Mouse (Mus musculus): ENCODE results near the gene Zfp536. TPM values are rescaled to one million over a fixed set of nuclear protein-coding genes. Genes with fewer than 3 reads are reported as not detected.
"Not testable (repeated sequence)": the region's sequence is repeated elsewhere in the genome, so short reads cannot be mapped to it uniquely, and the experiment has no call there.

Gene Zfp536
- polyA plus RNA-seq, 1 experiment from 2014 or later = 2.8 TPM

DNA sequence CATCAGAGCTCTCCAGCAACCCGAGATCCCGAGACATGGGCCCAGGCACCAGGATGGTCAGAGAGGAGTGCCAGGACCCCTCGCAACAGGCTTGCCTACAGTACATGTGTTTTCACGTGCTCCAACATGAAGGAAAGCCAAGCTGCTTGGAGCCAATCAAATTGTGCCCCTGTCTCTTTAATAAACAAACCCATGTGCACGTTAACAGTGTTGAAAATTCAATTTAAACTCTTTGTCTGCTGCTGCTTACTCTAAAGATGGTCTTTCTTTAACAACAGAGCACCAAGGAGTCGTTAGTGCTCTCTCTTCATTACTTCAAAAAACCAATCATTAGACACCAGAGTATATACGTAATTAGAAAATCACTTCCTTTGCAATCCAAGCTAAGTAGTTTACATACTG, 50.2 kb downstream of the Zfp536 start:
- no peak overlapping the region for H3K4me3 ChIP-seq (ENCODE audit: low read depth, low read length)
- no peak overlapping the region for H3K27ac ChIP-seq (ENCODE audit: low read depth, low read length)
- H3K9ac ChIP-seq (ENCODE audit: low read depth, low read length) = no peak overlapping the region
- no peak overlapping the region for H3K4me2 ChIP-seq
- no peak for ATAC-seq (replicated peaks; ENCODE audit: insufficient number of reproducible peaks, low FRiP score, low TSS enrichment)
- H3K4me1 ChIP-seq (ENCODE audit: control insufficient read depth, insufficient read depth, low read length) = no peaks in the 10 kb centered on the region
- WGBS (ENCODE audit: insufficient replicate concordance) = 71% methylated on average over 7 of the region's 7 CpGs
- H3K9me3 ChIP-seq (replicated peaks; ENCODE audit: control insufficient read depth, low read length) = no peaks in the 10 kb centered on the region
- no peaks in the 10 kb centered on the region for H3K36me3 ChIP-seq (ENCODE audit: control insufficient read depth, insufficient read depth, low read length)
- H3K27me3 ChIP-seq (ENCODE audit: control insufficient read depth, insufficient read depth, low read length) = peaks cover 3% of the 10 kb centered on the region; the same call in 1 of the 2 replicates

DNA sequence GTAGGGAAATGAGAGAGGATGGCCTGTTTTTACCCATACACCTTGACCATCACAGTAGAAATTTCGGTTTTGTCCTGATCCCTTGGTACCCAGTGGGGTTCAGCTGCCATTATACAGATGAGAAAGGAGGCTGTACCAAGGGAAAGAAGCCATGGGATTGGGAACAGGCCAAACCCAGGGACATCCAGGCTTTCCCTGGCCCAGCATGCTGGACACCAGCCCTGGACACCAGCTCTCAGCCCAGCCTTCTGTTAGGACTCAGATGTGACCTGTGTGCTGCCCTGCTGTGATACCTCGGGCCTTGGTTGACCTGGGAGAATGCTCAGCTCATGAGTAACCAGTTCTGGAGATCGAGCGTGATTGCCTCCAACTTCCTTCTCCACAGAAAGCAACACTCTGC, 51.8 kb downstream of the Zfp536 start:
- H3K4me3 ChIP-seq (ENCODE audit: low read depth, low read length) = no peak overlapping the region
- no peaks in the 10 kb centered on the region for H3K36me3 ChIP-seq (ENCODE audit: control insufficient read depth, insufficient read depth, low read length)
- no peak for ATAC-seq (replicated peaks; ENCODE audit: insufficient number of reproducible peaks, low FRiP score, low TSS enrichment)
- H3K27me3 ChIP-seq (ENCODE audit: control insufficient read depth, insufficient read depth, low read length) = peaks cover 3% of the 10 kb centered on the region; the same call in 1 of the 2 replicates
- no peak overlapping the region for H3K4me2 ChIP-seq
- no peaks in the 10 kb centered on the region for H3K9me3 ChIP-seq (replicated peaks; ENCODE audit: control insufficient read depth, low read length)
- WGBS (ENCODE audit: insufficient replicate concordance) = 80% methylated on average over 4 of the region's 4 CpGs
- no peak overlapping the region for H3K27ac ChIP-seq (ENCODE audit: low read depth, low read length)
- no peaks in the 10 kb centered on the region for H3K4me1 ChIP-seq (ENCODE audit: control insufficient read depth, insufficient read depth, low read length)
- no peak overlapping the region for H3K9ac ChIP-seq (ENCODE audit: low read depth, low read length)

DNA sequence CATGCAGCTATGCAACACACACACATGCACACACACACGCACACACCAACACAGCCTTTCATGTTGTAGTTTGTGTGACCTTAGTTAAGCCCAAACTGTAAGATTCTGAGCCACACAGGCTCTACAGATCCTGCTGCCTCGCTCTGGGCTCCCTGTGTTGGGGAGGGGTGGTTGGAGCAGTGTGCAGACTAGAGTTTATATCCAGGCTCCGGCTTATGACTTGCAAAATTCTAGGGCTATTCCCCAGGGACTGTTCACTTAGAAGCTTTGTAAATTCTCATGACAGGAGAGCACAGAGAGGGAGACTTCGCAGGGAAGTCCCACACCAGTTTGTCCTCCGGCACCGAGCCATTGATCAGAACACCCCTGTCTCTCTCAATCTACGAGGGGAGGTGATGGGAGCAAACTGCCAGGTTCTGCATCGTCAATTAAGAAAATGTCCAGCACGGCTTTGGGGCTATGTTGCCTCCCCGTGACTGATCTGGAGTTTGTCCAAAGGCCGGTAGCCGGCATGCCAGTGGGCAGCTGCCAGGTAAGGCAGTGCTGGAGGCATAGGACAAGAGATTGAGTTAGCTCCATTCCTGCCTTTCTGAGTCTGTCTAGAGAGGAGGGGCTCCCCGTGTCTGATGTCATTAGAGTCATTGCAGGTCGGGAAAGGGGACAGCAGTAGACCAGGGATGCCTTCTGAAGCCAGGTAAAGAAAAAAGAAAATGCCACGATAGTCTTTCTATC, 54.6 kb downstream of the Zfp536 start:
- Histone ChIP-seq H3K27me3 (ENCODE audit: control insufficient read depth, insufficient read depth, low read length) (peaks cover 3% of the 10 kb centered on the region; the same call in 1 of the 2 replicates), H3K4me3 (ENCODE audit: low read depth, low read length) (no peak overlapping the region), H3K4me2 (no peak overlapping the region), H3K27ac (ENCODE audit: low read depth, low read length) (no peak overlapping the region), H3K9me3 (replicated peaks; ENCODE audit: control insufficient read depth, low read length) (no peaks in the 10 kb centered on the region), H3K36me3 (ENCODE audit: control insufficient read depth, insufficient read depth, low read length) (no peaks in the 10 kb centered on the region), H3K9ac (ENCODE audit: low read depth, low read length) (no peak overlapping the region), H3K4me1 (ENCODE audit: control insufficient read depth, insufficient read depth, low read length) (no peaks in the 10 kb centered on the region)
- ATAC-seq (replicated peaks; ENCODE audit: insufficient number of reproducible peaks, low FRiP score, low TSS enrichment) = no peak
- 69% methylated on average over 15 of the region's 15 CpGs for WGBS (ENCODE audit: insufficient replicate concordance)

DNA sequence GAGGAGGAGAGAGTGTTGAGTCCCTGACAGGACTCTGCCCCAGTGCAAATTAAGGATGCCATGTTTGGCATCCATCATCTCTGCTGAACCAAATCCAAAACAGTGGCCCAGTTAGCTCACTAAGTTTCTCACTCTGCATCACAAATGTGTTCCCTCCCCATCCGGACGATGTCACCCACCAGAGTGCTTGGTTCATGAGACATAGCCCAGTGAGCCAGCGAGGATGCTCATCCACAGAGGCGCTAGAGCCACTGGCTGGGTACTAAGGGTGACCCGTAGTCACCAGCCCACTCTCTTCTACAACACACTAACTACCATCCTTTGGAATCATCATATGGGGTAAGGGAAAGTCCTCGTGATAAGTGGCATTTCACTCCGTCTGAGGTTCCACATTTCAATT, 56.4 kb downstream of the Zfp536 start:
- Histone ChIP-seq H3K4me1 (ENCODE audit: control insufficient read depth, insufficient read depth, low read length) (no peaks in the 10 kb centered on the region), H3K36me3 (ENCODE audit: control insufficient read depth, insufficient read depth, low read length) (no peaks in the 10 kb centered on the region), H3K27ac (ENCODE audit: low read depth, low read length) (no peak overlapping the region), H3K27me3 (ENCODE audit: control insufficient read depth, insufficient read depth, low read length) (peaks cover 3% of the 10 kb centered on the region; the same call in 1 of the 2 replicates), H3K9ac (ENCODE audit: low read depth, low read length) (no peak overlapping the region), H3K9me3 (replicated peaks; ENCODE audit: control insufficient read depth, low read length) (no peaks in the 10 kb centered on the region), H3K4me3 (ENCODE audit: low read depth, low read length) (no peak overlapping the region), H3K4me2 (no peak overlapping the region)
- no peak for ATAC-seq (replicated peaks; ENCODE audit: insufficient number of reproducible peaks, low FRiP score, low TSS enrichment)
- 78% methylated on average over 7 of the region's 7 CpGs for WGBS (ENCODE audit: insufficient replicate concordance)

DNA sequence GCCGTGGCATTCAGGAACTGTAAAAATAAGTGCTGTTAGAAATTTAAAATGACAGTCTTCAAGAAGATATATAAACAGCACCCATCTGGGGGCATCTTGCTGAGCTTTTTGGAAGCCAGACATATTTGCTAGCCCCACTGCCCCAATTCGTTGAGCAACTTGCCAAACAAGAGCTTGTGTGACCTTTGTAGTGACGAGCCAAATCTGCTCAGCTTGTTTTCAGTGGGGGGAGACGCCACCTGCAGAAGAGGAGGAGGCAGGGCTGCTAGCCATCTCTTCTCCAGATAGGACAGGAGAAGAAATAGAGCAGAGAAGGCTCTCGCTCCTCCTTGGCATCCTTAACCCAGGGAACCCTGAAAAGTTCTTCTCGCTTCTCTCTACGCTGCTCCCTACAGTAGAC, 56.8 kb downstream of the Zfp536 start:
- Histone ChIP-seq H3K9ac (ENCODE audit: low read depth, low read length) (no peak overlapping the region), H3K9me3 (replicated peaks; ENCODE audit: control insufficient read depth, low read length) (no peaks in the 10 kb centered on the region), H3K27ac (ENCODE audit: low read depth, low read length) (no peak overlapping the region), H3K4me3 (ENCODE audit: low read depth, low read length) (no peak overlapping the region), H3K27me3 (ENCODE audit: control insufficient read depth, insufficient read depth, low read length) (peaks cover 3% of the 10 kb centered on the region; the same call in 1 of the 2 replicates), H3K4me2 (no peak overlapping the region), H3K4me1 (ENCODE audit: control insufficient read depth, insufficient read depth, low read length) (no peaks in the 10 kb centered on the region), H3K36me3 (ENCODE audit: control insufficient read depth, insufficient read depth, low read length) (no peaks in the 10 kb centered on the region)
- WGBS (ENCODE audit: insufficient replicate concordance) = 73% methylated on average over 7 of the region's 7 CpGs
- no peak for ATAC-seq (replicated peaks; ENCODE audit: insufficient number of reproducible peaks, low FRiP score, low TSS enrichment)

DNA sequence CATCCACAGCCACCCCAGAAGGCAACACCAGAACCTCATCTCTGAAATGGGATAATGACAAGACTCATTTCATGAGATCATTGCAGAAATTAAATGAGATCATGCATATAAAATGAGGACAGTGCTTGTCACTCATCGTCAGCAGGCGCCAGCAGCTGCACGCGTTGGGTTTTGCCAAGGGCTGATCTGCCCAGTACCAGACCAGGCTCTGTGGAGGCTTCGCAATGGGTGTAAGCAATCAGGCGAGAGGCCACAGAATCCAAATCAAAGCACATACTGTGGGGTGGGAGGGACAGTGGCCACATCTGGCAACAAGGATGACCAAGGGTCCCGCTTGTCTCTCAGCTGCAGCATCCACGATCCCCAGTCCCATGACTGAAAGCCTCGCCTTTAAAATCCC, 69.0 kb downstream of the Zfp536 start:
- H3K27ac ChIP-seq (ENCODE audit: low read depth, low read length) = no peak overlapping the region
- no peak for ATAC-seq (replicated peaks; ENCODE audit: insufficient number of reproducible peaks, low FRiP score, low TSS enrichment)
- no peak overlapping the region for H3K4me3 ChIP-seq (ENCODE audit: low read depth, low read length)
- no peaks in the 10 kb centered on the region for H3K36me3 ChIP-seq (ENCODE audit: control insufficient read depth, insufficient read depth, low read length)
- no peak overlapping the region for H3K9ac ChIP-seq (ENCODE audit: low read depth, low read length)
- no peaks in the 10 kb centered on the region for H3K4me1 ChIP-seq (ENCODE audit: control insufficient read depth, insufficient read depth, low read length)
- H3K9me3 ChIP-seq (replicated peaks; ENCODE audit: control insufficient read depth, low read length) = no peaks in the 10 kb centered on the region
- no peak overlapping the region for H3K4me2 ChIP-seq
- H3K27me3 ChIP-seq (ENCODE audit: control insufficient read depth, insufficient read depth, low read length) = no peaks in the 10 kb centered on the region
- 90% methylated on average over 9 of the region's 9 CpGs for WGBS (ENCODE audit: insufficient replicate concordance)

DNA sequence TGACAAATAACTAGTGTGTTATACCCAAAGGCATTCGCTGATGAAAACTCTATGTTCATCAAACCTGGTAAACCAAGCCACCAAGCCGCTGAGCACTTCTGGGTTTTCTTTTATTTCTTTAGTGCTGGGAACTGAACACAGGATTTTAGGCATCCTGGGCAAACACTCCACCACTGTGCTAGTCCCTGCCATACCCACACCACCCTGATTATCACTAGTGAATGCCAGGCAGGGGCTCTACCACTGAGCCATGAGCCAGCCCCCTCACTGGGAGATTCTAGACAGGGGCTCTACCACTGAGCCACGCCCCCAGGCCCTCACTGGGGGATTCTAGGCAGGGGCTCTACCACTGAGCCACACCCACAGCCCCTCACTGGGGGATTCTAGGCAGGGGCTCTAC, 76.1 kb downstream of the Zfp536 start:
- H3K4me2 ChIP-seq; H3K4me1 ChIP-seq (ENCODE audit: control insufficient read depth, insufficient read depth, low read length); H3K27me3 ChIP-seq (ENCODE audit: control insufficient read depth, insufficient read depth, low read length); ATAC-seq (replicated peaks; ENCODE audit: insufficient number of reproducible peaks, low FRiP score, low TSS enrichment); H3K9me3 ChIP-seq (replicated peaks; ENCODE audit: control insufficient read depth, low read length); H3K4me3 ChIP-seq (ENCODE audit: low read depth, low read length); H3K36me3 ChIP-seq (ENCODE audit: control insufficient read depth, insufficient read depth, low read length); H3K9ac ChIP-seq (ENCODE audit: low read depth, low read length); H3K27ac ChIP-seq (ENCODE audit: low read depth, low read length): not testable (repeated sequence)
- WGBS (ENCODE audit: insufficient replicate concordance) = 85% methylated on average over 3 of the region's 3 CpGs

DNA sequence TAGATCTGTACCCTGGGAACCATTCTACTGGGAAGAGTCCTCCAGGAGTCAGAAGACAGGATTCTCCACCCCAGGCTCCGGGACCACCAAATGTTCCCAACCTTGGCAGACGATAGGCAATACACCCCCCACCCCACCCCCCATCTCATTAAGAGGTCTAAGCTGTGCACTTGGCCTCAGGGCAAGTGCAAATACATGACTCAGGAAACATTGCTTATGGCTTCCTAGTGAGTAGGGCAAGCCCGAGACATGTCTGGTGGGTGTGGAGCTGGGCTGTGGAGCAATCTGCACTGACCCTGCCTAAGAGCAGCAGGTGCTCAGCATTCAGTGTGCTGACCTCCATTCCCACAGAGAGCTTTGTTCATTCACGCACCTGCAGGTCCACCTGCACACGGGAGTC, 78.4 kb downstream of the Zfp536 start:
- Histone ChIP-seq H3K27me3 (ENCODE audit: control insufficient read depth, insufficient read depth, low read length) (no peaks in the 10 kb centered on the region), H3K36me3 (ENCODE audit: control insufficient read depth, insufficient read depth, low read length) (no peaks in the 10 kb centered on the region), H3K4me1 (ENCODE audit: control insufficient read depth, insufficient read depth, low read length) (no peaks in the 10 kb centered on the region), H3K4me2 (no peak overlapping the region), H3K9me3 (replicated peaks; ENCODE audit: control insufficient read depth, low read length) (no peaks in the 10 kb centered on the region), H3K4me3 (ENCODE audit: low read depth, low read length) (no peak overlapping the region), H3K27ac (ENCODE audit: low read depth, low read length) (no peak overlapping the region), H3K9ac (ENCODE audit: low read depth, low read length) (no peak overlapping the region)
- ATAC-seq (replicated peaks; ENCODE audit: insufficient number of reproducible peaks, low FRiP score, low TSS enrichment) = no peak
- 63% methylated on average over 5 of the region's 5 CpGs for WGBS (ENCODE audit: insufficient replicate concordance)

DNA sequence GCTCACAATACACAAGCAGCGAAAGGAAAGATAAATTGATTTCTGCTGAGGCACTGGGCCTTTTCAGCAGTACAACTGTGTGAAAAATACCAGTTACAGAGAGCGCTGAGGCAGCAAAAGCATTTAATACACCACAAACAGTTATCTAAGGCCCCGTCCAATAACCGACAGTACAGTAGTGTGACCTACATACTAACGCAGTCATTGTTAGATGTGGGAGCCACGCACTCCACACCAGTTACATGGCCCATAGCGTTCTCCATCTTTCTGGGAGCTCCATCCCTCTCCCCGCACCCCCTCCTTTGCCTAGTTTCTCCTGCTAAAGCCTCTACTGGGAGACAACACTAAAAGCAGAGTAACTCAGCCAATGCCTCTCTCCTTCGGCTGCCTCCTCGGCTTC, 82.8 kb downstream of the Zfp536 start:
- WGBS (ENCODE audit: insufficient replicate concordance) = 69% methylated on average over 10 of the region's 10 CpGs
- Histone ChIP-seq H3K9ac (ENCODE audit: low read depth, low read length) (no peak overlapping the region), H3K4me3 (ENCODE audit: low read depth, low read length) (no peak overlapping the region), H3K27me3 (ENCODE audit: control insufficient read depth, insufficient read depth, low read length) (no peaks in the 10 kb centered on the region), H3K27ac (ENCODE audit: low read depth, low read length) (no peak overlapping the region), H3K36me3 (ENCODE audit: control insufficient read depth, insufficient read depth, low read length) (no peaks in the 10 kb centered on the region), H3K4me1 (ENCODE audit: control insufficient read depth, insufficient read depth, low read length) (no peaks in the 10 kb centered on the region), H3K4me2 (no peak overlapping the region), H3K9me3 (replicated peaks; ENCODE audit: control insufficient read depth, low read length) (no peaks in the 10 kb centered on the region)
- no peak for ATAC-seq (replicated peaks; ENCODE audit: insufficient number of reproducible peaks, low FRiP score, low TSS enrichment)
